Mouse (Mus musculus) hindbrain, postnatal 0 days (tissue): ENCODE data around the gene Limch1. TPM values are rescaled to one million over a fixed set of nuclear protein-coding genes. Genes with fewer than 3 reads are reported as not detected.

Experiments used
- ATAC-seq: fragments of 200-750 bp; cut with Nextera tagmentation; 2 replicates; pipeline ENCODE4 v1.8.0; 2017; ENCODE audit warnings: mild to moderate bottlenecking, moderate TSS enrichment, moderate library complexity
- DNase-seq: peaks from one replicate; pipeline ENCODE4 v3.0.0-alpha.2; 2015; ENCODE audit warnings: low spot score
- H3K27ac ChIP-seq: fragments of 300-500 bp; sonication (generic); 2 replicates; pipeline ENCODE4 v1.5.1; 2014; ENCODE audit warnings: mild to moderate bottlenecking
- H3K27me3 ChIP-seq: fragments of 300-500 bp; sonication (generic); 2 replicates; pipeline ENCODE4 v1.6.1; 2014; ENCODE audit warnings: low read length, mixed read lengths; ENCODE audit not compliant: insufficient read depth
- H3K36me3 ChIP-seq: fragments of 300-500 bp; sonication (generic); 2 replicates; pipeline ENCODE4 v1.6.1; 2014; ENCODE audit warnings: low read length, mixed read lengths; ENCODE audit not compliant: insufficient read depth
- H3K4me1 ChIP-seq: fragments of 300-500 bp; sonication (generic); 2 replicates; pipeline ENCODE4 v1.6.1; 2014; ENCODE audit warnings: antibody characterized with exemption, low read length, mixed read lengths; ENCODE audit not compliant: insufficient read depth
- H3K4me2 ChIP-seq: fragments of 300-500 bp; sonication (generic); 2 replicates; pipeline ENCODE4 v1.6.1; 2014; ENCODE audit warnings: low read depth, mild to moderate bottlenecking, low read length, moderate library complexity, mixed read lengths
- H3K4me3 ChIP-seq: fragments of 300-500 bp; sonication (generic); 2 replicates; pipeline ENCODE4 v1.5.1; 2014; ENCODE audit warnings: low read length
- H3K9ac ChIP-seq: fragments of 300-500 bp; sonication (generic); replicated peaks from 2 replicates; pipeline ENCODE4 v1.6.1; 2014; ENCODE audit warnings: mild to moderate bottlenecking, low read length, moderate library complexity, mixed read lengths
- H3K9me3 ChIP-seq: fragments of 300-500 bp; sonication (generic); 2 replicates; pipeline ENCODE4 v1.6.1; 2016; ENCODE audit warnings: low read length, mixed read lengths
- CTCF ChIP-seq: IDR thresholded peaks from 2 replicates; pipeline ENCODE4 v1.5.1; 2016; ENCODE audit warnings: antibody characterized with exemption, control low read depth, low read depth
- WGBS: fragments of 180-500 bp; shearing (Covaris S2); extraction: QIAGEN DNeasy Blood & Tissue Kit; methylation state at CpG from one replicate; pipeline ENCODE4 v1.1.7; 2014; 5-methylcytosine and 5-hydroxymethylcytosine counted together
- polyA plus RNA-seq: library from polyadenylated mRNA; unstranded; fragments of >200 nt; fragmentation: Nextera tagmentation; extraction: Ambion mirVana; gene quantifications from 2 replicates; pipeline ENCODE4 v1.2.1, GENCODE M21; 2015
- total RNA-seq: library from RNA; depleted of rRNA; stranded (reverse); fragments of >200 nt; gene quantifications from 2 replicates; pipeline ENCODE4 v1.2.3, GENCODE M21; 2014

Limch1 gene
- total and polyA plus RNA-seq, 2 experiments from 2014 or later: 50.4 to 72.4 TPM

DNA sequence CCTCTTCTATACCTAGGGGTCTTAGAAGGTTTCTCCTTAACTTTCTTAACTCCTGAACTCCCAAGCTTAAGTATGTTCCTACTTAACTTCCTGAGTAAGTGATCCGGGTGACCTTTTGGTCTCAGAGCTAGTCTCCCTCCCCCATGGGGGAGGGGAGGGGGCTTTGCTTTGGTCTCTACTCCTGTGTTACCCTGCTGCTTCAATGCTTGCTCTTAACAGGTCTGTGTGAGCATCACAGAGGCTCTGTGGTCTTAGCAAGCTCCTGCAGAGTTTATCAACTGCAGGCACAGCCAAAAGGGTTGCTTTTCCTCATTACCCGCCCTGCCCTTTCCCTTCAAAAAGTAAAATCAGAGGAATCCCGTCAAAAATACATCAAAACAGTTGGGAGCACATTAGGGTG is 250.5 kb downstream of the Limch1 start:
- H3K4me1 ChIP-seq: peaks cover 6% of the 10 kb centered on the region; the same call in 1 of the 2 replicates
- H3K4me2 ChIP-seq: no peak overlapping the region
- no peak overlapping the region for H3K4me3 ChIP-seq
- WGBS: 23% methylated on average over 3 of the region's 3 CpGs
- H3K9me3 ChIP-seq: no peaks in the 10 kb centered on the region
- no peak for TF ChIP-seq CTCF
- DNase-seq (no peak), ATAC-seq (no peak)
- H3K36me3 ChIP-seq: no peaks in the 10 kb centered on the region
- H3K27me3 ChIP-seq: no peaks in the 10 kb centered on the region
- H3K9ac ChIP-seq: no peak overlapping the region
- no peak overlapping the region for H3K27ac ChIP-seq

DNA sequence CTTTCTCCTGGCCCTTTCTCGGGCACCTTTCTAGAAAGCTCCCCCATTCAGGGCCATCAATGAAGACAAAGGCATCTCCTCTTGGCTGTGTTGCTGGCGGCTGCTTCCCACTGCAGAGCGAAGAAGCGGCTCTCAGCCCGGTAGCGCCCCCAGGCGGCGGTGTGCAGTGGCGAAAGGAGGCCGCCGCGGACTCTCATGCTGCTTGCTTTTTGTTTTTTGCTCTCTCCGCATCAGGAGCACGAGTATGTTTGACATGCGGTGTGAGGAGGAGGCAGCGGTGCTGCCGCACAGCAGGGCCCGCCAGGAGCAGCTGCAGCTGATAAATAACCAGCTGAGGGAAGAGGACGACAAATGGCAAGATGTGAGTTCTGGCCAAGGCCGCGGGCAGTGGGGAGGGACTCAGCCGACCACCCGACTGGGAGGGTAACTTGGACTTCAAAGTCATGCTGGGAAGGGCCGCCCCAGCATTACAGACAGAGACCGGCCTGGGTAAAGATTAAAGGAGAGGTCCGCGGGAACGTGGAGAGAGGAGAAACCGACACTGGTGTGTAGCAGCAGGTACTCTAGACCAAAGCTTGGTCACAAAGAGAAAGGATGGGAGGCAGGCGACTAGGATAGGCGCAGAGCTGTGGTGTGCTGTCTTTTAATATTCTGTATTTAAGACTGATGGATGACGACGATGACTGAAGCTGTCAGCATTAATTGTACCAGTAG is 251.4 kb downstream of the Limch1 start:
- peak; percentile 92 for DNase-seq
- ATAC-seq: peak; percentile 94
- 3% methylated on average over 33 of the region's 33 CpGs for WGBS
- TF ChIP-seq CTCF: peak; percentile 94
- Histone ChIP-seq H3K4me2 (peak overlapping the region; percentile 64), H3K4me1 (peaks cover 6% of the 10 kb centered on the region; the same call in 1 of the 2 replicates), H3K9ac (peak overlapping the region; percentile 48), H3K4me3 (peak overlapping the region; percentile 34), H3K36me3 (no peaks in the 10 kb centered on the region), H3K27me3 (no peaks in the 10 kb centered on the region), H3K9me3 (no peaks in the 10 kb centered on the region), H3K27ac (peak overlapping the region; percentile 56; the same call in 1 of the 2 replicates)

DNA sequence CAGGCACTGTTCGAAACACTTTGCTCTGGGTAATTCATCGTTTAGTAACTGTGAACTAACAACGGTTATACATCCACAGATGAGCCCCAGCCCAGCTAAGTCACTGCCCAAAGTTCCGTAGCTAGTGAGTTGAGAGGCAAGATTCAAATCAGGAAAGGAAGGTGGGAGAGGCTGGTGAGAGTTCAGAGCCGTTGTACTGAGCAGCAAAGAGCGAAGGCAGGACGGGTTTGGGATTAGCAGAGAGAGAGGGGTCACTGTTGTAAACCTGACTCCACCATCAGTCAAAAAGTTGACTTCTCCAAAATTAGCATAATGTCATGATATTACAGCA is 251.9 kb downstream of the Limch1 start:
- H3K36me3 ChIP-seq: no peaks in the 10 kb centered on the region
- H3K27me3 ChIP-seq: no peaks in the 10 kb centered on the region
- peaks cover 6% of the 10 kb centered on the region; the same call in 1 of the 2 replicates for H3K4me1 ChIP-seq
- ATAC-seq (no peak; the same call in 1 of the 2 replicates), DNase-seq (no peak)
- no peak overlapping the region for H3K27ac ChIP-seq
- no peaks in the 10 kb centered on the region for H3K9me3 ChIP-seq
- TF ChIP-seq CTCF: peak; percentile 47; the same call in 1 of the 2 replicates
- no peak overlapping the region; the same call in 1 of the 2 replicates for H3K9ac ChIP-seq
- H3K4me2 ChIP-seq: peak overlapping the region; percentile 64
- 26% methylated on average over 7 of the region's 7 CpGs for WGBS
- peak overlapping the region; percentile 34 for H3K4me3 ChIP-seq

DNA sequence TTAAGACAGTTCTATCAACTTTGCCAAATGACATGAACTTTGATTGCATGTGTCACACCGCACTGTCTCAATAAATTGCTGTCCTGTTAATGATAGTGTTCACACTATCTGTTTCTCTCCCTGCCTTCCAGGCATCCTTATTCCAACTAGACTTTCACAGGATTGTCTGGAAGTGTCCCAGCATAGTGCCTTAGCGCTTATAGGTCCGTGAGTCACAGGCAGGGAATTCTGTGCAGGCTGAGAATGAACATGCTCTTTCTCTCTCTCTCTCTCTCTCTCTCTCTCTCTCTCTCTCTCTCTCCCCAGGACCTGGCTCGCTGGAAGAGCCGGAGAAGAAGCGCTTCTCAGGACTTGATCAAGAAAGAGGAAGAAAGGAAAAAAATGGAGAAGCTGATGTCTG is 252.7 kb downstream of the Limch1 start:
- Histone ChIP-seq H3K36me3 (no peaks in the 10 kb centered on the region), H3K4me2 (no peak overlapping the region), H3K4me3 (no peak overlapping the region), H3K4me1 (peaks cover 6% of the 10 kb centered on the region; the same call in 1 of the 2 replicates), H3K9ac (no peak overlapping the region), H3K27me3 (no peaks in the 10 kb centered on the region), H3K27ac (no peak overlapping the region), H3K9me3 (no peaks in the 10 kb centered on the region)
- no peak for TF ChIP-seq CTCF
- ATAC-seq (no peak), DNase-seq (no peak)
- WGBS: 79% methylated on average over 6 of the region's 6 CpGs

DNA sequence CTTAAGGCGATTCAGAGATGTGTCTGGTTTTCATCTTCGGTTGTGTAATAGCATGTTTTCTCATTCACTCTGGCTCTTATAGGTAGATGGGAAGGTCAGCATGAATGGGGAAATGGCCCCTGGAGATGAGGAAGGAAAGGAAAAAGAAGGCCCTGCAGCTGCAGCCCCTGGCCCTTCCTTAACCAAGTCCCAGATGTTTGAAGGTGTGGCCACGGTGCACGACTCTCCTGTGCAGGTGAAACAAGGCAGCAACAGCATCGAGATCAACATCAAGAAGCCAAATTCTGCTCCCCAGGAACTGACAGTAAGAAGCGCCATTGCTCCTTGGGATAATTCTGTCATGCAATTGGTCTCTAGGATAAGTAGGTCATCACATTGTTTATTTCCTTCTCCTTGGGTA is 256.7 kb downstream of the Limch1 start:
- WGBS: 91% methylated on average over 6 of the region's 6 CpGs
- H3K27me3 ChIP-seq: no peaks in the 10 kb centered on the region
- H3K27ac ChIP-seq: no peak overlapping the region
- H3K9ac ChIP-seq: no peak overlapping the region
- DNase-seq (no peak), ATAC-seq (no peak)
- TF ChIP-seq CTCF: no peak
- no peaks in the 10 kb centered on the region for H3K4me1 ChIP-seq
- H3K36me3 ChIP-seq: no peaks in the 10 kb centered on the region
- H3K9me3 ChIP-seq: no peaks in the 10 kb centered on the region
- H3K4me3 ChIP-seq: no peak overlapping the region
- no peak overlapping the region for H3K4me2 ChIP-seq

DNA sequence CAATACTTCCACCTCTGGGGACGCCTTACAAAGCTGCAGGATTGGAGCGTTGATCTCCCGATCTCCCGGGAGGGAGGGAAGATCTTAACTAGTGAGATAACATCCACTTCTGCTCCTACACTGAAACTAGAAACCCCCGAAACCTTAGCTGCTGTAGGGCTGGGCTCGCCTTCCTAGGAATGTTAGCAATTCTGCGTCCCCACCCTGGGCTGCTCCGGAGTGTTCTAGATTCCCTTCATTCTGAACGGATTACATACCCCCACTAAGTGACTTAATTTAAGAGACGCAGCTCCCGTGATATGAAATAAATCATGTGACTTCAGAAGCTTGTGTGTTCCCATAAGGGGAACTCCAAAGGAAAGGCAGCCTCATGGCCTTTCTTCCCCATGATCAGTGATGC is 259.0 kb downstream of the Limch1 start:
- Histone ChIP-seq H3K36me3 (no peaks in the 10 kb centered on the region; the same call in 1 of the 2 replicates), H3K4me3 (no peak overlapping the region), H3K27me3 (no peaks in the 10 kb centered on the region), H3K27ac (no peak overlapping the region), H3K4me1 (no peaks in the 10 kb centered on the region), H3K9me3 (no peaks in the 10 kb centered on the region), H3K9ac (no peak overlapping the region), H3K4me2 (no peak overlapping the region)
- DNase-seq: no peak
- ATAC-seq: no peak
- 86% methylated on average over 11 of the region's 11 CpGs for WGBS
- TF ChIP-seq CTCF: no peak
